Mouse (Mus musculus): ENCODE measurements at regions not wholly inside any gene's neighbourhood (a gene's known extent, or its start where the extent isn't known, plus 50 kb on each side); places are given as distances from the start of the nearest gene placed in this dataset.

DNA sequence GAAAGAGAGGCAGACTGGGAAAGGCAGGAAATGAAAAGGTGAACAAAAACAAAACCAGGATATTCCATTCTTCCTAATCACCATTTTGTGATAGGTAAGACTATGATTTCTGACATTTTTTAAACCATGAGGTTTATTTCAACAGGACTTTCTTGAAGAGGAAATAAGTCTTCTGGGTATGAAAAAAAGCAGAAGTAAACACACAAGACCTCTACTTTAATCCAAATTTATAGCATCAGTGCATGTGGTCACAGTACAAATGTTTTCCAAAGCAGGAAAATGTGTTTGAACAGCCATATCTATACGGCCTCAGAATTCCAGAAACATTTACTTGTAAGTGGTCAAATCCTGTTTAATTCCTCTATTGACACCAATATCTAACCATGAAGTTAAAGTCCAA lies 453.7 kb upstream of the Cylc2 start:
- H3K4me3 ChIP-seq (ENCODE audit: low read length), result no peak overlapping the region
- no peak overlapping the region for H3K27ac ChIP-seq (ENCODE audit: low read length)
- no peak overlapping the region for H3K9ac ChIP-seq (replicated peaks; ENCODE audit: low read length)
- H3K36me3 ChIP-seq (ENCODE audit: insufficient read depth, low read length), result no peaks in the 10 kb centered on the region
- H3K4me2 ChIP-seq (replicated peaks; ENCODE audit: low read depth, low read length), result no peak overlapping the region
- H3K4me1 ChIP-seq (ENCODE audit: insufficient read depth, low read length), result 0 out of 2 replicates have a peak, but pooled peaks cover 5% of the 10 kb centered on the region
- WGBS, result 52% methylated on average over 1 of the region's 1 CpGs
- no peak for ATAC-seq (ENCODE audit: low FRiP score, low TSS enrichment)
- H3K27me3 ChIP-seq (ENCODE audit: insufficient read depth, low read length), result no peaks in the 10 kb centered on the region
- no peaks in the 10 kb centered on the region for H3K9me3 ChIP-seq (ENCODE audit: low read length)

- H3K9me3 ChIP-seq (ENCODE audit: low read length), result no peaks in the 10 kb centered on the region
- H3K4me1 ChIP-seq (ENCODE audit: insufficient read depth, low read length), result 0 out of 2 replicates have a peak, but pooled peaks cover 5% of the 10 kb centered on the region
- ATAC-seq (ENCODE audit: low FRiP score, low TSS enrichment), result peak; percentile 51; the same call in 1 of the 2 replicates
- H3K4me2 ChIP-seq (replicated peaks; ENCODE audit: low read depth, low read length), result no peak overlapping the region
- no peak overlapping the region for H3K4me3 ChIP-seq (ENCODE audit: low read length)
- H3K27ac ChIP-seq (ENCODE audit: low read length), result 0 out of 2 replicates have a peak overlapping the region, but pooled peaks have one; percentile 38
- 54% methylated on average over 3 of the region's 3 CpGs for WGBS
- H3K27me3 ChIP-seq (ENCODE audit: insufficient read depth, low read length), result no peaks in the 10 kb centered on the region
- no peaks in the 10 kb centered on the region for H3K36me3 ChIP-seq (ENCODE audit: insufficient read depth, low read length)
- H3K9ac ChIP-seq (replicated peaks; ENCODE audit: low read length), result no peak overlapping the region
Measured at GRCm38 (mm10) chr4:50763914-50764313, 452.6 kb upstream of the Cylc2 start.

DNA sequence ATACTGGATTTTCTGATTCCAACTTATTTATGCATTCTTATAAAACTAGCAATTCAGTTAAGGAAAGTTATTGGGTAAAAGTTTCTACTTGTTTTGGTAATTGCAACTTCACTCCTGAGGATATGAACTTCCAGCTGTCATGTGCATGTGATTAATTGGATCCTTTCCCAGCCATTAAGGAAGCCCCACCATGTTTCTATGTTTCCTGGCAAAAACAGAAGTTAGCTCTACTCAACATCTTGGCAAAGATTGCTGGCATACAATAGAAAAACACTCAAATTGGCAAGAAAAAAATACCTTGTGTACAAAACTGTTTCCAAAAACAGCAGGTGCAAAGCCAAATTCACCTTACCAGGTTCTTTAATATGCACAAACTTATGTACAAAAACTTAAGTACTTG lies 444.0 kb upstream of the Cylc2 start:
- Histone ChIP-seq H3K27me3 (ENCODE audit: insufficient read depth, low read length) (no peaks in the 10 kb centered on the region), H3K4me2 (replicated peaks; ENCODE audit: low read depth, low read length) (no peak overlapping the region), H3K27ac (ENCODE audit: low read length) (no peak overlapping the region), H3K4me3 (ENCODE audit: low read length) (no peak overlapping the region), H3K36me3 (ENCODE audit: insufficient read depth, low read length) (no peaks in the 10 kb centered on the region), H3K9me3 (ENCODE audit: low read length) (no peaks in the 10 kb centered on the region), H3K9ac (replicated peaks; ENCODE audit: low read length) (no peak overlapping the region), H3K4me1 (ENCODE audit: insufficient read depth, low read length) (no peaks in the 10 kb centered on the region)
- no peak for ATAC-seq (ENCODE audit: low FRiP score, low TSS enrichment)

All from kidney, embryonic 16.5 days (tissue).